Mouse (Mus musculus) spleen, adult 2 months (tissue): ENCODE measurements around the gene Pde4d. TPM values are rescaled to one million over a fixed set of nuclear protein-coding genes. Genes with fewer than 3 reads are reported as not detected.

Source experiments
- DNase-seq, 2 experiments: peaks; one replicate each; pipeline versions ENCODE4 v3.0.0 to v3.0.0-alpha.2; 2012 to 2021; ENCODE audit warnings: low spot score in 2 of 2, low read depth in 1 of 2
- H3K27ac ChIP-seq: fragments of 200-500 bp; 2 replicates; pipeline ENCODE4 v1.5.1; 2012; ENCODE audit warnings: low read length, inconsistent platforms; ENCODE audit not compliant: insufficient read depth
- H3K27me3 ChIP-seq: fragments of 200-500 bp; 2 replicates; pipeline ENCODE4 v1.6.1; 2012; ENCODE audit warnings: mild to moderate bottlenecking, moderate library complexity, low read length, inconsistent platforms; ENCODE audit not compliant: control insufficient read depth, insufficient read depth
- H3K36me3 ChIP-seq: fragments of 200-500 bp; 2 replicates; pipeline ENCODE4 v1.6.1; 2012; ENCODE audit warnings: mild to moderate bottlenecking, low read length, inconsistent platforms; ENCODE audit not compliant: control insufficient read depth, insufficient read depth
- H3K4me1 ChIP-seq: fragments of 200-500 bp; 2 replicates; pipeline ENCODE4 v1.6.1; 2011; ENCODE audit warnings: inconsistent platforms; ENCODE audit not compliant: control insufficient read depth, insufficient read depth, insufficient read length
- H3K4me3 ChIP-seq: fragments of 200-500 bp; 2 replicates; pipeline ENCODE4 v1.5.1; 2011; ENCODE audit warnings: mild to moderate bottlenecking, inconsistent platforms; ENCODE audit not compliant: insufficient read depth, insufficient read length; ENCODE audit errors: extremely low read depth
- CTCF ChIP-seq: fragments of 200-500 bp; IDR thresholded peaks from 2 replicates; pipeline ENCODE4 v1.5.1; 2011; ENCODE audit warnings: mild to moderate bottlenecking, inconsistent platforms; ENCODE audit not compliant: insufficient read depth, insufficient read length, insufficient replicate concordance; ENCODE audit errors: extremely low read depth
- POLR2A ChIP-seq: fragments of 200-500 bp; IDR thresholded peaks from 2 replicates; pipeline ENCODE4 v1.6.1; 2011; ENCODE audit warnings: low read depth, low read length, inconsistent platforms
- WGBS: fragments of 180-500 bp; shearing (Covaris S2); methylation state at CpG from one replicate; pipeline ENCODE4 v1.1.7; 2018; 5-methylcytosine and 5-hydroxymethylcytosine counted together
- polyA plus RNA-seq: library from polyadenylated mRNA; depleted of rRNA; stranded (reverse); fragments of >200 nt; gene quantifications from 2 replicates; pipeline ENCODE4 v1.2.3, GENCODE M21; 2012

The Pde4d gene
- polyA plus RNA-seq, 1 experiment: 4.8 TPM

DNA sequence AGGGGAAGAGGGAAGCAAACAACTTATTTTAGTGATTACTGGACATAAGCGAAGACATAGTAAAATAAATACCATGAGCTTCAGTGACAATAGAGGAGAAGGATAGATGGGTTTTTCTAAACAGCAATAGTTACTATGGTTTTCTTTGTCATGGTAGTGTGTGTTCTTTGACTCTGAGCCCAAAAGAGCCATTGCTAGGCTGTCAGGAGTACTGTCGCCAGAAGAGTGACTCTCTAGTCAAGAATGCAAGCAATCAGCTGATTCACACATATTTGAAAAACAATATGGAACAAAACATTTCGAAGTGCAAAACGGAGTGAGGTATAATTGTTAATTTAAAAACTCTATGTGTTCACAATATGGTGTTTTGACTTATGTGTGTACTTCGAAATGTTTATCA is 450.4 kb downstream of the Pde4d start:
- Histone ChIP-seq H3K36me3 (no peaks in the 10 kb centered on the region), H3K27ac (no peak overlapping the region), H3K4me1 (no peaks in the 10 kb centered on the region), H3K4me3 (no peak overlapping the region), H3K27me3 (no peaks in the 10 kb centered on the region)
- TF ChIP-seq POLR2A (no peak), CTCF (no peak)
- DNase-seq: no peak
- 91% methylated on average over 5 of the region's 5 CpGs for WGBS

DNA sequence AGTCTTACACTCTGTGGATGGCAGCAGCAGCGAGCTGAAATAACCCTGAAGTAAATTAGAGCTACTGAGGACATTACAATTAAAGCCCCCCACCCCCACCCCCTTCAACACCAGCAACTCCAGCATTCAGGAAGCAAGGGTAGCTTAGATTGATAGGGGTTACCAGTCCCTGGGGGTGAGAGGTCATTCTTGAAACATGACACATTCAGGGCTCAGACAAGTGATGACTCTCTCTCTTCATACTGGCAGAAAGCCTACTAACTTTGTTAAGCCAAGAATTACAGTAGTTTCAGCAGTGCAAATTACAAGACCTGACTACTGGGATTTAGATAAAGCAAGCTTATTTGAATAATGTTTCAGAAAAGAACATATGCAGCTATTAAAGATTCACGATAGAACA is 455.4 kb downstream of the Pde4d start:
- H3K4me1 ChIP-seq: no peaks in the 10 kb centered on the region
- no peak overlapping the region for H3K27ac ChIP-seq
- TF ChIP-seq CTCF (no peak), POLR2A (no peak)
- H3K36me3 ChIP-seq: no peaks in the 10 kb centered on the region
- no peak overlapping the region for H3K4me3 ChIP-seq
- 87% methylated on average over 2 of the region's 2 CpGs for WGBS
- no peaks in the 10 kb centered on the region for H3K27me3 ChIP-seq
- no peak for DNase-seq

DNA sequence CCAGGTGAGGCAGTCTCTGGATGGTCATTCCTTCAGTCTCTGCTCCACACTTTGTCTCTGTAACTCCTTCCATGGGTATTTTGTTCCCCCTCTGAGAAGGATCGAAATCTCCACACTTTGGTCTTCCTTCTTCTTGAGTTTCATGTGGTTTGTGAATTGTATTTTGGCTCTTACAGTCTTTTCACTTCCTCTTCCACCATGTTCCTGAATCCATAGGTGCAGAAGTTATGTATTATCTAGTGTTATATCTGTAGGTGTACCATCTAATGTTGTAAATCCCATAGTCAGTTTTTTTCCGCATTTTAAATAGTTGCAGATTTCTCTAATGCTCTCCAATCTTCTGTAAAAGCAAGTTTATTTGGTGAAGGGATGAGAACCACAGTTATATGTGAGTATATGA is 459.4 kb downstream of the Pde4d start:
- no peak overlapping the region for H3K27ac ChIP-seq
- H3K4me1 ChIP-seq: no peaks in the 10 kb centered on the region
- no peaks in the 10 kb centered on the region for H3K27me3 ChIP-seq
- 65% methylated on average over 2 of the region's 2 CpGs for WGBS
- DNase-seq: no peak
- no peaks in the 10 kb centered on the region for H3K36me3 ChIP-seq
- TF ChIP-seq CTCF (no peak), POLR2A (no peak)
- no peak overlapping the region for H3K4me3 ChIP-seq

DNA sequence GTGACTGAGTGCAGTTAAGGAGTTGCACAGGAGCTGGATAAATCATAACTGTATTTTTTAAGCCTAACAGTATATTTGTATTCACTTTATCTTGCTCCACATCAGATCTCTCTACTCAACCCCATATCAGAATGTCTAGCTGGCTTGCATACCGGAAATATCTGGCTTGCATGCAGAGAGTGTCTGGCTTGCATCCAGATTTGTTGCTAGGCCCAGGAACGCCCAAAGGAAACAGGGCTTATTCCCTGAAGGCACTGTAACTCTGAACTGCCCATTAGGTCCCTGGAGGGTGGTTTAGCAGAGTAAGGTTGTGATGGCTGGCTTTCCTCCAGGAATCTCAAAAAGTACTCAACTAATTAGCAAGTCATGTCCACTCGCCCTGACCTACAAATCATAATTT is 464.9 kb downstream of the Pde4d start:
- 69% methylated on average over 3 of the region's 3 CpGs for WGBS
- TF ChIP-seq POLR2A (no peak), CTCF (no peak)
- Histone ChIP-seq H3K4me3 (no peak overlapping the region), H3K27ac (no peak overlapping the region), H3K4me1 (no peaks in the 10 kb centered on the region), H3K36me3 (no peaks in the 10 kb centered on the region), H3K27me3 (no peaks in the 10 kb centered on the region)
- DNase-seq: no peak

- Histone ChIP-seq H3K4me1 (no peaks in the 10 kb centered on the region), H3K4me3 (no peak overlapping the region), H3K27me3 (no peaks in the 10 kb centered on the region), H3K36me3 (no peaks in the 10 kb centered on the region), H3K27ac (no peak overlapping the region)
- 88% methylated on average over 4 of the region's 4 CpGs for WGBS
- TF ChIP-seq POLR2A: no peak
- no peak for TF ChIP-seq CTCF
- no peak for DNase-seq
Observed at GRCm38 (mm10) chr13:108921146-108921545, 471.4 kb downstream of the Pde4d start.

- no peak for DNase-seq
- TF ChIP-seq POLR2A (no peak), CTCF (no peak)
- H3K36me3 ChIP-seq: no peaks in the 10 kb centered on the region
- WGBS: 82% methylated on average over 3 of the region's 3 CpGs
- H3K4me3 ChIP-seq: no peak overlapping the region
- no peaks in the 10 kb centered on the region for H3K27me3 ChIP-seq
- H3K4me1 ChIP-seq: no peaks in the 10 kb centered on the region
- no peak overlapping the region for H3K27ac ChIP-seq
Observed at GRCm38 (mm10) chr13:108934854-108935253, 485.1 kb downstream of the Pde4d start.

DNA sequence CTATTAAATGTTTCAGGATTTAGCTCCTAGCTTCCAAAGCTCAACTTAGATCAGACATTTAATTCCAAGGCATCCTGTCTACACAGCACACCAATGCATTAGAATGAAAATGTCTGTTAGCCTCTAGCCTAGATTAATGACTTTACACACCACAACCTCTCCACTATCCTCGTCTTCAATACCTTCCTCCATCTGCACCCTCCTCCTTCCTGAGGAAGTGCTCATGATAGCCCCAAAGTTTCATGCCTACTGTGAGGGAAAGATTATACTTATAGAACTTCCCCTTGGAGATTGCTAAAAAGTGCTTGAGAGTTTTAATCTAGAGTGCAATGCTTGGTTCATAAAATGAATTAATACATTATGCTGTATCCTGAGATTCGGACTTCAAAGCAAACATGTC is 487.5 kb downstream of the Pde4d start:
- Histone ChIP-seq H3K27me3 (no peaks in the 10 kb centered on the region), H3K36me3 (no peaks in the 10 kb centered on the region), H3K4me1 (no peaks in the 10 kb centered on the region), H3K4me3 (no peak overlapping the region), H3K27ac (no peak overlapping the region)
- 13% methylated on average over 2 of the region's 2 CpGs for WGBS
- TF ChIP-seq POLR2A (no peak), CTCF (no peak)
- DNase-seq: no peak
